Mouse (Mus musculus): ENCODE data around the gene Pde3b.

GRCm38 (mm10) chr7:114492540-114492939, 77.5 kb downstream of the Pde3b start:
- TF ChIP-seq POLR2A (IDR thresholded peaks at IDR 0.05; ENCODE audit: low read depth, low read length) (no peak), CTCF (IDR thresholded peaks at IDR 0.05; ENCODE audit: borderline replicate concordance, insufficient read depth, low read length) (no peak)
